Mouse (Mus musculus): ENCODE data around the gene Fam184b. TPM values are rescaled to one million over a fixed set of nuclear protein-coding genes. Genes with fewer than 3 reads are reported as not detected.
A peak's percentile ranks its signal among the peaks of the same experiment; 100 is the strongest.

Fam184b gene
- total RNA-seq, 4 experiments from 2014 or later = 0.22 to 0.58 (median 0.42) TPM

DNA sequence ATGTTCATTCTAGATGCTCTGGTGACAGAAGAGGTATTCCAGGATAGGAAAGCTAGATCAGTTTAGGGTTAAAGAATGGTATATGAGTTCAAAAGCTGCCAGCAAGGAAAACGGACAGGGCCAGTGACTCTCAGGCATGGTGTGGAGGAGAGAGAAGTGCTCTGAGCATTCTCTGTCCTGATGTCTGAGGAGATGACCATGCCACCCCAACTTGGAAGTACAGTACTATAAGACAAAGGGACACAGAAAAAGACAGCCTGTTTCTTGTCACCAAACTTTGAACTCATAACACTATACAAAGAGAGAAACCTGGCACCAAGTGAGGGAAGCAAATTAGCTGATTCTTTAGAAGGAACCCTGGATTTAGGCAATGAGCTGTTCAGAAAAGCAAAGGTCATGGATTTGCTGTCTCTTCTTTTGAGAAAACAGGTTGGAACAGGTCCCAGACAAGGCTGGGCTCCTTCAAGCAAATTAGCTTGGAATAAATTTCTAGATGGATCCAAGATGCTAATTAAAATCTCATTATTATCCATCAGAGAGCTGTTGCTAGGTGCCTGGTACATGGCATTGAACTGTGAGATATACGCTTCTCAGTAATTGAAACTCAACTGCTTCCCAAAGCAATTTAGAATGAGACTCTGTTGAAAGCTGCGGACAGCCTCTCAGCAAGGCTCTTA, 43.9 kb downstream of the Fam184b start:
- DNase-seq (ENCODE audit: low spot score in 2 of 2) = no peak

DNA sequence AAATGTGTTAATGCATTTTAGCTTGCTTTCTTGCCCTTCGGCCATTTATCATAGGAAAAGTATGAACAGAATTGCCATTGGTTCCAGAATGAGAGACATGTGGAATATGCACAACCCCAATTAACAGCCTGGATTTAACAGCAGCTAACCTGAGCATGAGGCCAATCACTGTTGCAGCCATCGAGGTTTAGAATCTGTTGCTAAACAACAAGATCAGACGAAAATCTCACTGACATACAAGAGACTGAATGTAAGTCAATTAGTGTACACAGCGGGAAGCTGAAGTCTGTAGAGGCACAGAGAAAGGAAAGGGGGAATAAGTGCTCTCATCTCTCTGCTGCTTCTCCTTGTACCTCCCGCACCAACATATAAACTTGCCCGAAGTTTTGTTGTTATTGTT, 46.1 kb downstream of the Fam184b start:
- no peak for DNase-seq (ENCODE audit: low spot score in 2 of 2)

DNA sequence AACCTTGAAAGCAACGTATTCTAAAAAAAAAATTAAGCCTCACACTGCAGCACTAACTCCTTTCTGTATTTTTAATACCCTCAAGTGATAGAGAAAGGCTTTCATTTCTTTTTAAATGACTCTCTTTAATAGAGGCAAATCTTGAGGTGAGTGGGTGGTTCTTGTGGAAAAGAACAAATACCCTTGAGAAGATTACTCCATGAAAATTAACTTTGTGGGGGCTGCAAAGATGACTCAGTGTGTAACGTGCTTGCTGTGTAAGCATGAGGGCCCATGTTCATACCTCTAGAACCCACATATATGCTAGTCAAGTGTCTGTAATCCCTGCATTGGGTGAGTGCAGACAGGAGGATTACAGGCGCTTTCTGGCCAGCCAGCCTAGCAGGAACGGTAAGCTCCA, 49.3 kb downstream of the Fam184b start:
- DNase-seq (ENCODE audit: low spot score in 2 of 2) = no peak

DNA sequence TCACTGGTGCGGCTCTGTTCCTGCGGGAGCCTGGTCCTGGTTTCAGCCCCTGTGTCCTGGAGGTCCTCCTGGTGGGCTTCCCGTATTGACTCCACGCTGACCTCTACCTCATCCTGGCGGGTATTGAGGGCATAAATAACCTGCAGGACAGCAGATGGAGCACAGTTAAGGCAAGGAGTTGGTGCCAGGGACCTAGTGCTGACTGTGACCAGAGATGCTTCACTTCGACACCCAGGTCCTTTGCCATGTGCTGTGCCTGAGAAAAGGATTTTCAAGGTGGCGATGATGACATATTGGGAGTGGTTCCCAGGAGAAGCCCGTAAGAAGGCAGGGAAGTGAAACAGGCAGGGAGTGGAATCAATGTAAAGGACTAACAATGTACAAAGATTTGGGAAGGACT, 54.8 kb downstream of the Fam184b start:
- DNase-seq (ENCODE audit: low spot score in 2 of 2) = no peak

DNA sequence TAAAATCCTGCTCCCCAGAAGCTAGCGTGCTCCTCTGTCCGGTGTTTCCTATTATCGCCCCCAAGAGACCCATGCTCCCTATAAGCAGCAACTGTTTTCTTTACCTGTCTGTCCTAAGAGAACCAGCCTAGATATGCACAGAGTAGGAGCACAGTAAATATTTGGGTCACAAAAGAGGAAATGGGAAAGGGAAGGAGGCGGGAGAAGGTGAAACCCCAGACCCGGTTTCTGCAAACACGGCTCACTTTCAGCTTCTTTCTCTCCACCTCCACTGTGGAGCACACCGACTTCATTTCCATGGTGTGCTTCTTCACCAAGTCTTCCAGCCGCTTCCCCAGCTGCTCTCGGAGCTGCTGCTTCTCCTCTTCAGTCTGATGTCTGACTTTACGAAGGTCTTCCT, 59.1 kb downstream of the Fam184b start:
- DNase-seq (ENCODE audit: low spot score in 2 of 2) = no peak

DNA sequence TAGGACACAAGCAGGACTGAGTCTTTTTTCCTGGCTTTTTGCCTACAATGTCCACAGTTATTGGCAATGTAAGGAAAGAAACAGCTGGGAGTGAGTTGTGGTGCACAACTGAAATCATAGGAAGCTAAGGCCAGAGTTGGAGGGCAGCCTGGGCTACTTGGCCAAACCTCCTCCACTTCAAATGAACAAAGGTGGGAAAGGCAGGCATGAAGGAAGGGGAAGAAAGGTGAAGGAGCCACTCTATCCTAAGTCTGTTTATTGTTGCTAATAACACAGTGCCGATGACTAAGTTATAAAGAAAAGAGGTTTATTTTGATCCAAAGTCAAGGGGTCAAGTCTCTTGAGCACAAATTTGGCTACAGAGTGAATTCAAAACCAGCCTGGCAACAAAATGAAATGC, 62.0 kb downstream of the Fam184b start:
- DNase-seq (ENCODE audit: low spot score in 2 of 2) = no peak

GRCm38 (mm10) chr5:45576716-45577115, 62.7 kb downstream of the Fam184b start:
- no peak for DNase-seq (ENCODE audit: low spot score in 2 of 2)

GRCm38 (mm10) chr5:45572816-45573215, 66.6 kb downstream of the Fam184b start:
- no peak for DNase-seq (ENCODE audit: low spot score in 2 of 2)

- no peak for DNase-seq (ENCODE audit: low spot score in 2 of 2)
Observed at GRCm38 (mm10) chr5:45565829-45566228, 73.6 kb downstream of the Fam184b start.

DNA sequence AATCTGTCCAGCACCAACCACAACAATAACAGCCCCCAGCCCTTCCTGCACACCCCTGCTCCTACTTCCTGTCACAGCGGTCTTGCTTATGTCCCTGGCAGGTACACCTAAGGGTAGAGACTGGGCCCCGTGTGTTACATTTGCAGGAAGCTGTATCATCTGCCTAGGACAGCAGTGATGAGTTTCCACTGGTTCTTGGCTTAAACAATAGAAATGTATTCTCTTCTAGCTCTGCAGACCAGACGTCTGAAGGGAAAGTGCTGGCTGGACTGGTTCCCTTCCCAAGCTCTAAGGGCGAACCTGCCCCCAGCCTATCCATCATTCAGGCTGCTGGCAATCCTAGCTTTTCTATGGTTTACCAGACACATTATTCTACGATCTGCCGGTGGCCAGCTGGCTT, 75.4 kb downstream of the Fam184b start:
- DNase-seq (ENCODE audit: low spot score in 2 of 2) = no peak

- no peak for DNase-seq (ENCODE audit: low spot score in 2 of 2)
Observed at GRCm38 (mm10) chr5:45549586-45549985, 89.8 kb downstream of the Fam184b start.

DNA sequence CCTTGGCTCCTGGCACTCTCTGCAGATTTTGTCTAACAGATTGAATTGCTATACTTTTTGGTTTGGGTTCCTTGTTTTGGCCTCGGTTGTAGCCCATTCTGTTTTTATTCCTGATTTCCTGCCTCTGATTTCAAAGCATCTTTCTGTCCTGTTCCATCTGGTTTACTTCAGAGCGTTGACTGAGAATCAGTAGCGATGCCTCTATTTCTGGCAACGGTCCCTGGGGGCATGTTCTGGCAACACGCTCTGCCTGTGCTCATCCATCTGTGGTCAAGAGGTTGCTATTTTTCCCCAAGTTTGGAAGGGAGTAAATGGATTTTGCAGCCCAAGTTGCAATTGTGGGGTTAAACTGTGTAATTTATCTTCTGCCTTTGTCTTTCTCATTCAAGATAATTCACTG, 96.0 kb downstream of the Fam184b start:
- DNase-seq (ENCODE audit: low spot score in 2 of 2) = no peak

- no peak for DNase-seq (ENCODE audit: low spot score in 2 of 2)
Observed at GRCm38 (mm10) chr5:45539502-45539901, 99.9 kb downstream of the Fam184b start.

DNA sequence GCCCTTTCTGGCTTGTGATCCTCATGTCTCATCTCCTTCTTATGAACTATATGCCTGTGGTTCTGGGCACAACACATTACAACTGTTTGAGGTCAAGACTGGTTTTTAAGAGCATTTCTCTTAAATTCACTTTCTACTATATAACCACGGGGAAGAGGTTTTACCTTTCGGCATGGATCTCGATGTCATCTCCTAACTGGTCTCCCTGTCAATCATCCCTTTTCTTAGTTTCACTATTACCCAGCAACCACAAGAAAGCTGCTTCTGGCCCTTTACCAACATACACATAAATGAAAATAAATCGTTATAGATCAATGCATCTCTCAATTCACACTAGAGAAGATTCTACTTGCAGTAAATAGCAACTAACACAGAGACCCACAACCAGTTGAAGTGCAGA, 104.2 kb downstream of the Fam184b start:
- no peak for DNase-seq (ENCODE audit: low spot score in 2 of 2)

- DNase-seq (ENCODE audit: low spot score in 2 of 2) = peak in 1 of 2 experiments; percentile 42
Observed at GRCm38 (mm10) chr5:45534319-45535098, 104.9 kb downstream of the Fam184b start.

DNA sequence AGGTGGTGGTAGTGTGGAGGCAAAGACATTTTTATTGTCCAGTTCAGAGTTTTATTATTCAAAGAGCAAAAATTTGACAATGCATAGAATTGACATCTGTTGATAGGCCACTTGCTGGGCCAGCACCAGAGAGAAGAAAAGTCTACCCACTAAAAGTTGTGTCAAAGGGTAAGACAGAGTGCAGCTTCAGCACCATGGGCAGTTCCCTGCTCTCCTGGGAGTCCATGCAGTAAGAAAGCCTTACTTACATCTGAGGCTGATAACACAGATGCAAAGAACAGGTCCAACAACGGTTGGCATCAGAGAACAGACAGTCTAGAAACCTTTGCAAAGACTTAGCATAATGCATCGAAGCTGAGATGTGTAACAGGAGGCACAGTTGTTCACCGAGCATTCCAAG, 109.7 kb downstream of the Fam184b start:
- DNase-seq (ENCODE audit: low spot score in 2 of 2) = no peak

DNA sequence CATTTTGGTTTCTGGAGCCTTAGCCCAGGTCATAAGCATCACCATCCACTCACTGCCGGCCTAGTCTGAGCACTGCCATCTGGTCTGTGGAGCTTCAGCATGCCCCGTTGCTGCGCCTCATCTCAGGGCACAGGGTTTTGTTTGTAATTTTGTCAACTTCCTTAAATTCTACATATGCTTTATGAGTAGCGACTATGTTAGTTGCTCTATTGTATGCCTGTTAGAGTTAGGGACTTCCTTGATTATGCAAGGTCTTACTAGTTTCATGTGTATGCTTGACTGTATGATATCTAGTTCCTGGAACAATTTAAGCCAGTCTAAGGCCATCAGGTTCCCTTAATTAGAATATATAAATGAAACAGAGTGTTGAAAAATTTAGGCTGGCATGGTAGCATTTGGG, 113.1 kb downstream of the Fam184b start:
- DNase-seq (ENCODE audit: low spot score in 2 of 2) = no peak

DNA sequence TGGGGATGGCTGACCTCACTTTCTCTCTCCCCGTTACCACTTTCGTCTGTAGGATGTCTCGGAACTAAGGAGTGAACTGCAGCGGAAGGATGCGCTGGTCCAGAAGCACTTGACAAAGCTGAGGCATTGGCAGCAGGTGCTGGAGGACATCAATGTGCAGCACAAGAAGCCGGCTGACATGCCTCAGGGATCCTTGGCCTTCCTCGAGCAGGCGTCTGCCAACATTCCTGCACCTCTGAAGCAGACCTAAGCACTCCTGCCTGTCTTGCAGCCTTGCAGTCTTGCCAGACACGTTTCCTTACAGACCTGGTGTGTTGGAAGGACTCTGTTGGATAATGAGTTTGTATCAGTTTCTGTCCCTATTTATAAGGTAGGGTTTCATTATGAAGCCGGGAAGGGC, 114.3 kb downstream of the Fam184b start:
- DNase-seq (ENCODE audit: low spot score in 2 of 2) = no peak

- DNase-seq (ENCODE audit: low spot score in 2 of 2) = no peak
Observed at GRCm38 (mm10) chr5:45521601-45522000, 117.8 kb downstream of the Fam184b start.

GRCm38 (mm10) chr5:45520809-45521110, 118.7 kb downstream of the Fam184b start:
- no peak for DNase-seq (ENCODE audit: low spot score in 2 of 2)

- peak; percentile 85 to 90 for DNase-seq (ENCODE audit: low spot score in 2 of 2)
Observed at GRCm38 (mm10) chr5:45519960-45520808, 119.2 kb downstream of the Fam184b start, which contains the start of gene Med28. Gene Med28 (plus strand): TSS chr5:45520229.

- DNase-seq (ENCODE audit: low spot score in 2 of 2) = no peak
Observed at GRCm38 (mm10) chr5:45515151-45515743, 124.2 kb downstream of the Fam184b start.

All from gastrocnemius, adult 8-10 months (tissue).